Mouse (Mus musculus): Measurements from ENCODE around the gene Rap1b. TPM values are rescaled to one million over a fixed set of nuclear protein-coding genes. Genes with fewer than 3 reads are reported as not detected.

The Rap1b gene
- total RNA-seq, 2 experiments from 2014 or later = 48.1 to 52.0 TPM

DNA sequence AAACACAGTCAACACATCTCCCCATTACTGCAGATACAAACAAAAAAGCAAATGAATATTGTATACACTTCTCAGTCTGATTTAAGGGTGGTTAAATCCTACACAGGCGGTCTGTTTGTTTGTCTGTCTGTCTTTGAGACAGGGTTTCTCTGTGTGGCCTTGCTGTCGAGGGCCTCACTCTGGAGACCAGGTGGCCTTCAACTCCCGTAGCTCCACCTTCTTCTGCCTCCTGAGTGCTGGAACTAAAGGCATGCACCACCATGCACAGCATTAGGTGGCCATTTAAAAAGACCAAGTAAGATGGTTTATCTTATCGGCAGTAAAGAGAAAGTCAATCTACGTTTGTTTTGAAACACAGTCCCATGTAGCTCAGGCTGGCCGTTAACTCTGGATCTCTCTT lies 22.5 kb downstream of the Rap1b start:
- DNase-seq = no peak

DNA sequence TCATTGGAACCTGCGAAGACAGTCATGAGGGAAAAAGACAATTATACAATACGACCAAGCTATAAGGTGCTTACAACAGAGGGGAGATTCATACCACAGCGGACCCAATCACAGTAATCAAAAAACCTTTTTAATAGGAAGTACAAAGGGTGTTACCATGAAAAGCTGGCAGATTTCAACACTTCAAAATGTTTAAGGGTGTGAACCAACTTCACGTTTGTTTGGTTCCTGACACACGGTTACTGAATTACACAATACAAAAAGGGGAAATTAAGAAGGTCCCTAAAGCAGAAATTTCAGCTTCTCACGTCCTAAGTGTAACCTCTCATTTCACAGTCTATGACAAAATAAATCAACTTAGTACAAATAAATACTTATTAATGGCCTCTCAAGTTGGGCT lies 27.2 kb downstream of the Rap1b start:
- DNase-seq = no peak

DNA sequence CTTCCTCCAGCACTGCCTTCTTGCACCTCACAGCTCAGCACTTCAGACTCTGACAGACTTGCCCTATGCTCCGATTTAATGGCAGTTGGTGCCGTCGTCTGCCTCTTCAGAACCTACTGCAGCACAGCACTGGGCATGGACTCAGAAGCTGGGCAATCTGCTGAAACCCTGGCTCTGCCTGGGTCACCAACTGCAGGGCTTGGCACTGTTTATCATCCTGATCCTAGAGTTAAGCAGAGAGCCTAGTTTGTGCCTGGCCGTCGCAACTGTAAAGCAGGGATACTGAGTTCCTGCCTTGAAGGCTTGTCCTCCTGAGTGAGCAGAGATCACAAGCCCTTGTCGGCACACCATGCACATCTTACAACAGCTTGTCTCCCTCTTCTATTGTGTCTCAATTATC lies 29.1 kb downstream of the Rap1b start:
- no peak for DNase-seq

DNA sequence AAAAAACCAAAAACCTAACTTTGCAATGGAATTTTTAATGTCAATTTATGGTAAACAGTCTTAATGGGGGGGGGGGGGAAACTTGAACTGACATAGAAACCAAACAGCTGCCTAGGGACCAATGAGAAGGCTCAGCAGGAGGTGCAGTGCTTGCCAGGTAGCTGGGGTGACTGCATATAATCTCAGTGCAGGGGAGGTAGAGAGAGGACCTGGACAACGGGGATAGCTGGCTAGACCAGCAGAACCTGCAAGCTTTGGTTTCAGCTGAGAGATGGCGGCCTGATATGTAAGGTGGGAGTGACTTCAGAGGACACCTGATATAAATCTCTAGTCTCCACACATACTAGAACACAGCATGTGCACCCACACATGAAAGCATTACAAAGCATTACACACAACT lies 33.3 kb downstream of the Rap1b start:
- no peak for DNase-seq

DNA sequence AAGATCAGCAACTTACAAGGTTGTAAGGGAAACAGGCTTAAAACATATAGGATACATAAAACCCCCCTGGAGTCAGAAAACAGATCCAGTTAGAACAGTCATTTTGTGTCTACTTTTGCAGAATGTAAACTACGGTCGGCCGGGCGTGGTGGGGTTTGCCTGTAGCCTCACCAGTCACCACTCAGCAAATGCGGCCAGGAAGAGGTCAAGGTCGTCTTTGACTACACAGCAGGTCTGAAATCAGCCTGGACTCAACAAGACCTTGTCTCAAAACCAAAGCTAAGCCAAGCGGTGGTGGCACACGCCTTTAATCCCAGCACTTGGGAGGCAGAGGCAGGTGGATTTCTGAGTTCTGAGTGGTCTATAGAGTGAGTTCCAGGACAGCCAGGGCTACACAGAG lies 34.3 kb downstream of the Rap1b start:
- no peak for DNase-seq

DNA sequence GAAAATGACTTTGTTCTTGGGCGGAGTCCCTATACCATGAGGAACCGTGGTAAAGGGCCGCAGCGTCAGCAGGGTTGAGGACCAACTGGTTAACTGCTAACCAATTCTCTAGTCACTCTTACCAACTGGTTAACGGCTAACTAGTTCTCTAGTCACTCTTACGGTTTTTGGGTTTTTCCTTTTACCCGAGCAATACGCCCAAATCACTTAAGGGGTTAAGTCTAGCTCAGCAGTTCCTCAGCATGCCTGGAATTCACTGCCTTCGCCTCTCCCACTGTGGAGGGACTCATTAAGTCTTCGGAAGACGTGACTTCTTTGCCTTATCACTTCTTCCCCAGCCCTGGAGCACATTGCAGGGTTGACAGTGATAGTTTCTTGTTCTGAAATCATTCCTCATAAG lies 35.3 kb downstream of the Rap1b start:
- no peak for DNase-seq

DNA sequence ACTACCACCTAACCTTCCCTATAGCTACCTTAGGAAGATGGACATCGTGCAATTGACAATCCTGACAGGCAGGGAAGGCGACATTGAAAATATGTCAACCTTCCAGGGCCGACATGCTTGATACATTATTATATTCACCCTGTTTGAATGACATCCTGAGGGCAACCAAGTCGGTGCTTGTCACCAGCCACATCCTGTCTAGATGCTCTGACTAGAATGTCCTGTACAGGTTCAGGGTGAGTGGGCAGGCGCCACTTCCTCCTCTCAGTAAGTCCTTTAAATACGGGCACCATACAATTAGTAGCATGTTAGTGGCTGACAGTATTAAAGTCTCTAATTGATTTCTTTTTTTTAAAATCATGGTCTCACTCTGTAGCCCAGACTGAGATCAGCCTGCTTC lies 37.8 kb downstream of the Rap1b start:
- no peak for DNase-seq

DNA sequence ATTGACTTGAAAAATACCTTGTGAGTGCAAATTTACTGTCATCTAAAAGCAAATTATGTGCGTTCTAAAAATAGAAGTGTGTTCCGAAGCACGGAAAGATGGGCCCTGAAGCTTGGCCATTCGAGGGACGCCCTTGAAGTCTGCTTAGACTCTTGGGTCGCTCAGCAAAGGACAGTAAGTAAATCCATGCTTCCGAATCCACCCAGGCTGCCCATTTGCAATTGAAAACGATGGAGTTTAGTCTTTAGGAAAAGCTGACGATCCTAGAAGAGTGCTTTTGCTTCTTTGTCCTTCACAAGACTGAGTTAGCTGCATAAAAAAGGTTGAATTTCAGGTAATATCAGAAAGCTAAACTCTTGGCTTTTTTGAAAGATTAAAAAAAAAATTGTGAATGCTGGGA lies 39.9 kb downstream of the Rap1b start:
- no peak for DNase-seq

DNA sequence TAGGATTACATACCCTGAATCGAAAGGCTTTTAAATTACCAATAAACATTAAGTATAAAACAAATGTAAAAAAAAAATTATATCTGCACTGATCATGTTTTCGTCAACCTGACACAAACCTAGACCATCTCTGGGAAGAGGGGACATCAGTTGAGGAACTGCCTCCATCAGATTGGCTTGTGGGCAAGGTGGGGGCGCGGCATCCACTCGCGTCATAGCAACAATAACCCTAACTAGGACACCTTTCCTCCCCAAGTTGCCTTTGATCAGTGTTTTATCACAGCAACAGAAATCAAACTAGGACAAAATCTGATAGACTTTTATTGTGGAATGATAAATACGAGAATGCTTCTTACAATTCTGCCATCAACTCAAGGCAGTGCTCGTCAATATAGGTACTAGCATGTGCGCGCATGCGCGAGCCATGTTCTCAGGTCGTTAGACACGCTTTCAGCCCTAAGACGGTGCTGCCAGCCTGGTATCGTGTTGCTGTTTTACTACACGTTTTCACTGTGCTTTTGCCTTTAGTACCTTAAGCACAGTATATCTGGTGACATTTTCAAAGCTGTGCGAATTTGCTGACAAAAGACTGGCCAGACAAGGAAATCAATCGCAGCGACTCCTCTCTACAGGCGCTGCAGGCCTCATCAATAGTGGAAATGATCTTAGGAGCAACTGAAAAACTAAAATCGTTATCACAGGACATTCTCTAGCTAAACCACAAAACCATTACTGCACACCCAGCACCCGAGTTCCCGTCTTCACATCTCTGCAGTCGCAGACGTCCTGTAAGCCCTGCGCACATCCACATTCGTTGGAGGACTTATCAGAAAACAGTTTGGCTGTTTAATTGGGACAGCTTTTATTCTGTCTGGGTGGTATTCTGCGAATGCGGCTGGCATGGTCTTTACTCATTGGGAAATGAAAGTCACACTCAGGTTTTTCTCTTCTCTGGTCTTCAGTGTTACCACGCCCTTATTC lies 41.7 kb downstream of the Rap1b start:
- DNase-seq = no peak

DNA sequence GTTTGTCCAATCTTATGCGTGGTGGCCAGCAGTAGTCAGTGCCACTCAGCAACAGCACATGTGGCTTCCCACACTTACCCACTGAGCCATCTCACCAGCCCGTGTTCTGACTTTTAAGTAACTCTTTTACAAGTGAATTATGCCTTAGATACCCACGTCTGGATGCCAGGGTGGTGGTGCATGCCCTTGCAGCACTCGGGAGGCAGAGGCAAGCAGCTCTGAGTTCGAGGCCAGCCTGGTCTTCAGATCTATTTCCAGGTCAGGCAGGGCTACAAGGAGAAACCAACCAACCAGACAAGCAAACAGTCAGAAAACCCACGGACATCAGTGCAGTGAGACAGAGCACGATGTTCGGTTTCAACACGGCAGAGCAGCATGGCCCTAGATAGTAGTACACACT lies 43.9 kb downstream of the Rap1b start:
- no peak for DNase-seq

DNA sequence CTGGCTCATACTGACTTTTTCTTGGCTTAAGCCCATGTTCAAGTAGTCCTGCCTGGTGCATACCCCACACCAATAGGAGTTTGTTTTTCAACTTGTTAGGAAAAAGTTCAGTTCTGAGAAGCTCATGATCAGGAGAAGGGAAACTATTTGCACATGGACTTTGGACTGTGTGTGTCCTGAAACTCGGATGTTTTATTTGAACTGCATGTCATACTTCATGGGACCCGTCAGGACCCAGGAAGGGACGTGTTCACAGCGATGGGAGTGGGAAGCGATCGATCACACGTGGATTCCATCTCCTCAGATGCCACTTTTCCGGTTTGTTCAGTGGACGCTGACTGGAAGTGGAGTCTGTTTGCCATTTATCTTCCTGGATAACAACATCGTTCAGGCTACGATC lies 46.0 kb downstream of the Rap1b start:
- no peak for DNase-seq

DNA sequence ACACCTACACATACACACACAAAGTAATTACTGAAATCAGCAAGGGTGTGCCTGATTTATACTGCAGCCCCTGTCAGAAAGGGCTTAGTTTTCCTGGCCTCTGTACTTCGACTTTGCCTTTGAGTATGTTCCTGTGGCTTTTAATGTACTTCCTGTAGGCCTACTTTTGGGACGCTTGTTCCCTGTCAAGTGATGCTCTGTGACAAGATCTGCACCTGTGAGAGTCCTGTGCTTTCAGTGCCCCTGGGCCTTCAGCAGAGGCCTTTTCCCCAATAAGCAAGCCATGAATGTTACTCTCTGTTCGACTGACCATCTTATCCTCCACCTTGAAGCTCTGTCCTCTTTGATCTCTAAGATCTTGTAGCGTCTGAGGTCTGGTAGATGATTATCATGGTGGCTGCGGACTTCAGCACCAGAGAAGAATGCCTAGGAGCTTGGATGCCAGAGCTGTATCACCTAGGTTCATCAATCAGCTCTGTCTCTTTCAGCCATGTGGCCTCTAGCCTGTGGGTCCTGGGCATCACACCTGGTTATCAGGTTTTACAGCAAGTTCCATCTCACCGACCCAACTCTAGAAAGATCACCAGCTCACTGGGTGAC lies 47.3 kb downstream of the Rap1b start:
- DNase-seq = no peak

DNA sequence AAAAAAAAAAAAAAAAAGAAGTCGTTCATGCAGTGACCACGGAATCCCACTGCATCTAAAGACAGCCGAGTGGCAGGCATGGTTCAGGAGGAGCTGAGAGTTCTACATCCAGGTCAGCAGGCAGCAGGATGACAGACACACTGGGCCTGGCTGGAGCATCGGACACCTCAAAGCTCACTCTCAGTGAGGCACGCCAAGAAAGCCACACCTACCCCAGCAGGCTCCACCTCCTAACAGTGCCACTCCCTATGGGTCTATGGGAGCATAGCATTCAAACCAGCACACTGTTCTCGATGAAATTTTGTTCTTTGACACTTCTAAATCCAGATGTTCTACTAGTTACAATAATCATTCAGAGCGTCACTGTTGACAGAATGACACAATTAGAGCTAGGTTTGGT lies 48.2 kb downstream of the Rap1b start:
- DNase-seq = no peak

DNA sequence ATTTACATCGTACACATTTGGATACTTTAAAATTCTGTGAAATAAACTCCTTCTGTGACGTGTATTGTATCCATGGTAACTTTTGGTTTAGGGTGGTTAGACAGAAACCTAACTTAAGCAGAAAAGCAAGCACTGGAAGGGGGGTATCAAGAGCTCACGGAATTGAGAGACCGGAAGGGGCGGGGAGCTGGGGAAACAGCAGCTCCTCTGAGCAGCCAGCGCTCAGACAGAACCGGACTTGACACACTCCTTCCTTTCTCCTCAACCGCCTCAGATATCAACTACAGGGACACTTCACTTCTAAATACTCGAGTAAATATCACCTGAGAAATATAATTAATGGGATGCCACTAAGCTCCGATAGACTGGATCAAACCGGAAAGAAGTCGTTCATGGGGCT lies 48.7 kb downstream of the Rap1b start:
- DNase-seq = no peak

DNA sequence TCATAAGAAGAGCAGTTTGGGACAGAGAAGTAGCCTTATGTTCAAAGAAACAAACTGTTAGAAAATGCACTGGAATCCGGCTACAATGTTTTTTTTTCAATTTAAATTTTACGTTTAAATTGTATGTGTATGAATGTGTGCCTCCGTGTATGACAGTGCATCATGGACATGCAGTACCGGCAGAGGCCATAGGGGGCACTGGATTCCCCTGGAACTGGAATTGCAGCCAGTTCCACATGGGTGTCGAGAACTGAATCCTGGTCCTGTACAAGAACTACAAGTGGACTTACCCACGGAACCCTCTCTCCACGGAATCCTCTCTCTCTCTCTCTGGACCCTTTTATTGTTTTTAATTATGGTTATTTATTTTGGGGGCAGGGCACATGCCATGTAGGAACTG lies 49.7 kb downstream of the Rap1b start:
- no peak for DNase-seq

DNA sequence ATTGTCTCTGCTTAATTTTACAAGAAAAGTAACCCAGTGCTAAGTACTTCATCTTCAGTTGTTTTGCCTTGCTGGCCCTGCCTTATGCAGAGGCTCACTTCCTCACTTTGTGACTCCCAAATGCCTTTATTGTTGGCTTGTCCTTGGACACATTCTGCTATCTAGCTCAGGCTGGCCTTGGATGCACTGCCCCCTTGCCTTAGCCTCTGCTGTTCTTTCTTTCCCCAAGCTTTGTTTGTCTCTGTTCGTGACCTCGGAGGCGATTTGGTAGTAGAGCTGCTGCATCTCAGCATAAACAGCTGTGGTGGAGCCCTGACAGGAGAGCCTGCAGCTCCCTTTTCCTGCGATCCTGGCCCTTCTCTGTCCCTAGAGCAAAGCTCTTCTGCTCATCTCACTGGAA lies 50.6 kb downstream of the Rap1b start:
- DNase-seq = no peak

DNA sequence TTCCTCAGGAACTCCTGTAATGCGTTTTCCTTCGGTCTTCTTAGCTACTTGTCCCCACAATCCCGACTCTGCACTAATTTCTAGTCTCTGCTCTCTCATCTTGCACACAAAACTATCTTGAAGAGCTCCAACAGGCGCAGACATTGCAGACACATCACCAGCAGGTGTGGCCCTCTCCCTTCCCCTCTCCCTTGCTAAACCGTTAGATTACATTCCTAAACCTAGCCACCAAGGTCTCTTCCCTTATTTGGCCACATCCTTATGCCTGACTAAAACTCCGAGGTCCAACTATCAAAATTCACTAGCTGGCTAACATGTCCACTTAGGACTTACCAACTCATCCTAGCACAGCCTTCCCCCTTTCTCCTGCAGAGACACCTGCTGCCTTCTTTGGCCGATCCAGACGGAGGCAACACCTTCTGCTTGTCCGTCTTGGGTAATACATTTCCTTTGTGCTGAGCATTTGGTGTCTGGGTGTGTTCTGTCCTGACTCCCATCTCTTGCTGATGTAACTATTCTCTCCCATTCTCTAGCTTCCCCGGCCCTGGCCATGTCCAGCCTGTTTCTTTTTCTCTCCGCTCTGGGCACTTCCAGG lies 52.3 kb downstream of the Rap1b start:
- DNase-seq = peak in 1 of 2 experiments; percentile 22

DNA sequence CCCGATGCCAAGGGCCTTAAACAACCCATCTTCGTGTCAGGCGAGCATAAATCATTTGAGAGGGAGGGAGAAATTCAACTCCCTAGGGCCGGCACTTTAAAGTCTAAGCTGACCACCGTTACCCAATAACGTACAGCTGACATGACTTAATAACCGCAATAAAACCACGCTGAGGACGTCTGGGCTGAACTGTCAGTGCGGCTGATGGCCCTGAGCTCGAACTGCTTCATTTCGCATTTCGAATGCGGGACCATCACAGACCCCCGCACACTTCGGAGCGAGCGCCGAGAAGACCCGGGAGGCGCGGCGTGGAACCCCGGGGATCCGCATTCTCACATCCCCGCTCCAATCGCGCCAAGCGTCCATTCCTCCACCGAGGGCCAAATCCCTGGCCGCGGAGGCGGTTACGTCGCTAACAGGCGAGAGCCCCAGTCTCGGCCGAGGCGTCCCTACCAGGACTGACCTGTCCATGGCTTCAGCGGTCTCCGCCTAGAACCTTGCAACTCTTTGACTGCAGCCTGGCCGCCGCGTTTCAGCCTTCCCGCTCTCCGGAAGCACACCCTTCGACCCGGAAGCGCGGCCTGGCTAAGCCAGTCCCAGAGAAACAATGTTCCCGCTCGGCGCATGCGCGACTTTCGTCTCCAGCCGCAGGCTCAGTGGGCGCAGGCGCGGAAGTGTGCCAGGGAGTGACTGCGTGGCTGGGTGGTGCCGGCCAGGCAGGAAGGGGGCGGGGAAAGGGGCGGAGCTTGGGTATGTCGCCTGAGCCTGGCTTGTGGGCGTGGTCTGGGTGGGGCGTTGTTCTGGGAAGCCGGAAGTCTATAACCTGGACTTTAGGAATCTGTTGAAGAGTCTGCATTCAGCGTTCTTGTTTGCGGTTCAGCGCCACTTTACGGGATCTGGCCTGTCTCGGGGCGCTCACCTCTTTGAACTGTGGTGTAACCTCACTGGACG lies 53.4 kb downstream of the Rap1b start, which contains the start of gene Nup107:
Gene Nup107 (minus strand): TSS at position 565 of the 951 bp plus-strand sequence.
- DNase-seq = peak; percentile 100

DNA sequence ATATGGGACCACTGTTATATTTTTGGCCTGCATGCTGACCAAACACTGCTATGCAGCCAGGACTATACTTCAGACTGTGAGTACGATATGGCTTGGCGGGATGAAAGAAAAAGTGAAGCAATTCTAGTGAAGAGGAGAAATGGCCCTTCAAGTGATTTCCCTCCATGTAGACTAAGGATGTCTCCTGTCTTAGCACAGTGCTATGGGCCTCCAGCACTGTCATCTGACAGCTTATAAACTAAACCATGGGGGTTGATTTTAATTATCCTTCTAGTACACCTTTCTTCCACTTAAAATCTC lies 54.7 kb downstream of the Rap1b start:
- DNase-seq = no peak

DNA sequence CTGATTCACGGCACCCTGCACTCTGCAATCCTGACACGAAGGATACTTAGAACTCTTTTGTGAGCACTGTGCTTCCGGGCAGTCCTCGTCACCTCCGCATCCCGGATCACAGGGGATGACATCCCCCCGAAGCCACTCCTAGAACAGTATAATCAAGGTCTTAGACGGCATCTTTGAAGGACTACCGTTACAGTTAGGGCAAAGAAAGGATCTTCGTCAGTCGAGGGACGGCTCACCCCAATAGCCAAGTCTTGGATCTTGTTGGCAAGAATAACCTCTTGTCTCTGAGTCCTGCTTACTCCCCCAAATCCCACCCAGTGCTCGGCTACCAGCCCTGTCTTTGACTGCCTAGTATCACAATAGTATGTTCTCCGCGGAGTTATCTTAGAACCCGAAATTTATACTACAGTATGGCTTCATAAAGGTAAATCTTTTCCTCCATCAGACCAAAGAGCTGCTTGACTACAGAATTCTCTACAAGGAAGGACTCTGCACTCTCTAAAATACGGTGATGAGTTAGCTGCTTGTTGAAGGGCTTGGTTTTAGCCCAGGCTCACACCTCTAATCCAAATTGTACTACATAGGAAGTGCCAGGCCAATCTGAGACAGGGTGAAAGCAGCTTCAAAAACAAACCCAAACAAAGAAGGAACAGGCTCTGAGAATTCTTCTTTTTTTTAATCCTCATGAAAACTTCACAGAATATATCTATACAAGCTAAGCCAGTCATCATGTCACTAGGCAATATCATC lies 55.2 kb downstream of the Rap1b start:
- DNase-seq = no peak

DNA sequence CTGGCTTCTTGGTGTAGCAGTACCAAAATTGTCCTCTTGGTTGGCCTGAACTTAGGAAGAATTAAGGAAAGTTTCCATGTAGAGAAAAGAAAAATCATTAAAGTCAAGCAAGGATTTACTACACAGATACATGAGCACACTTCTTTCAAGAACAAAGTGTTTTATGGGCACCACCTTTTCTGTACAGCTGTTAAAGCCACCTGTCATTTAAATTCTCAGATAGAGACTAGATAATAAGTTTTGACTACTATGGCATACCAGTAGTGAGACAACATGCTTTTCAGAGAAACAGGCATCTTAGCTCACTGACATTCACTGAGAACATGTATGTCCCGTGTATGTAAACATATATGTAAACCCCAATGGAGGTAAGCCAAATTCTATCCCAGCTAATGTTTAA lies 55.8 kb downstream of the Rap1b start:
- no peak for DNase-seq

DNA sequence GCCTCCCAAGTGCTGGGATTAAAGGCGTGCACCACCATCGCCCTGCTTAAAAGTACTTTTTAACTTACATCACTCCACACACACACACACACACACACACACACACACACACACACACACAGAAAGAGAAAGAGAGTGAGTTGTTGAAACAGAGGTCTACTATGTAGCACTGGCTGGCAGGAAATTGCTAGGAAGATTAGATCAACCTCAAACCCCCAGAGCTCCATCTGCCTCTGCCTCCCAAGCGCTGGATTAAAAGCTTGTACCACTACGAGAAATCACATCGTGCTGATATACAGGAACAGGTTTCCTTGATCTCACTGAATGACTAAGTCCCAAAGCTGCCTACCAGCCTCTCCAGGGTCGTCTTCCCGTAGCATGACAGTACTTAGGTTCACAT lies 61.2 kb downstream of the Rap1b start:
- no peak for DNase-seq

Measured in heart, adult 18-20 months (tissue).